Mouse (Mus musculus) ovary, postnatal 36 days (tissue): ENCODE data around the gene 1700025G04Rik.

Source experiments
- DNase-seq: peaks from one replicate; pipeline ENCODE4 v3.0.0; 2022; ENCODE audit warnings: low spot score, mixed read lengths

1700025G04Rik gene

DNA sequence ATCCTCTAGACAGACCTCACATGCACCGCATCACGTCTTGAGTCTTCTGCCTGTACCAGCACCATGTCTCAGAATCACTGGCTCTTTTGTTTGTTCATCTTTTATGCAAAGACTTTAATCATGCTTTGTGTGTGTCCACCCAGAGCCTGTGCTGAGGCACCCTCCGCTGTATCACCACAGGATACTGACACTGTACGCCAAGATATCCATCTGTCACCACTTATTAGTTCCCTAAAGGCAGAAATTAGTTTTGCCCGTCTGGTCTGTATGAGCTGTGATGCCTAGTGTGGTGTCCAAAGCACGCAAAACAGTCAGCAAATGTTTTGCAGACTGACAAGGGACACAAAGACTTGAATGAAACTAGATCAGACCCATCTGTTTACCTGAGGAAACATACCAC is 95.7 kb downstream of the 1700025G04Rik start:
- no peak for DNase-seq

DNA sequence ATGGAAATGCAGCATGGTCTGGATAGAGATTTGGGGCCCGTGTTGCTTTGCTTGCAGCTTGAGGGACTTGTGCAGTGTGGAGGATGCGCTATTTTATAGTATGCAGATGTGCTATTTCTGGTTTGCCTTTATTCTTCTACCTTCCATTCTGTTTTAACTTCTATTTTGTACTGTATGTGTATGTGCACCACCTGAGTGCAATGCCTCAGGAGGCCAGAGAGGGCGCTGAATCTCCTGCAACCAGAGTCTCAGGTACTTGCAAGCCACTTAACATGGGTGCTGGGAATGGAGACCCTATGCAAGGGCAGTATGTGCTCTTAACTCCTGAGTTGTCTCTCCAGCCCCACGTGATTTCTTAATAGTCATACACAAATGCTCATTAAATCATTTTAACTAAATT is 98.4 kb downstream of the 1700025G04Rik start:
- no peak for DNase-seq

DNA sequence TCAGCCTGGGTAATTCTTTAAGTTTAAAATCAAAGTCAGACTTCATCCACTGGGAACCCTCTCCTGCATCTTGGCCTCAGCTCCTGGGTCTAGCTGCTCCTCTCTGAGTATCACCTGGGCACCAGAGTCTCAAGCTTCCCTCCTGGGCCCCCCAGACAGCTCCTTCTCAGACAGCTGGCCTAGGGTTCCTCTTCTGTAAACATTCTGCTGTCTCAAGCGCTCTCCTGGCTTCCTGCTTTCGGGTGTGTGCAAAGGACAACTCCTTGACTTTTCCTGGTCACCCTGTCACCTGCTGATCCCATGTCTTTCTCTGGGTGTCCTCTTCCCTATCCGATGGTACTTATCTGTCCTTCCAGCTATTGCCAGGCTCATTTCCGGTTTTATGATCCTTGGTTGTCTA is 99.3 kb downstream of the 1700025G04Rik start:
- no peak for DNase-seq

DNA sequence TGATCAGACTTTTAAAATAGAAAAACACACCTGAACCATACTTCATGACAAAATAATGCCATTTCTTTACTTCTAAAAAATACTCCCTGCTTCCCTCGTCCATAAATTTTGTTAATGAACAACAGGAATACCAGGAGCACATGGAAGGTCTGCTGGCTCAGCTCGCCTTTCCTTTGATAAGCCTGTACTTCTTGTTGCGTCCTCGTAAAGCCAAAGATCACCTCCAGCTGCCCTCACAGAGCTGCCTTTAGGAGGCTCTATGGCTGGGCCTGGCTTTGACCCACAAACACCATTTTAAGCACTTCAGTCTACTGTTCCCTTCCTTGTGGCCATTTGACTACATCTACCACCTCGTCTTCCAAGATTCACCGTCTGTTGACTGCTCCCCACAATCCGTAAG is 101.2 kb downstream of the 1700025G04Rik start:
- no peak for DNase-seq

DNA sequence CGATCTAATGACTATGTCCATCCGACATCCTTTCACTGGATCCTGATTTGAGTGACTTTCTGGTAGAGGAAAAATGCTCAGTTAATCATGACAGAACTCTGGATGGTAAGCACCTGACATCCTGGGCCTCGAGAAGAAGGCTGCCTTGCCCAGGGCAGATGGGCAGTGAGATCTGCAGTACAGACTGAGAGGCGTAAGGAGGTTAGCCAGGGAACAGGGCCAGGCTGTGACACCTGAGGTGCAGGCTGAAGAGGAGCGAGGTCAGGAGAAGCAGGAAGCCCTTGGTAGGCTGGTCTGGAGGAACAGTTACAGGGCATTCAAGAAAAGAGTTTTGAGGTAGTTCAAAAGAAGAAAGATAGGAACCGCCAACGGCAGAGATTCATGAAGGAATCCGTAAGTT is 101.9 kb downstream of the 1700025G04Rik start:
- no peak for DNase-seq

DNA sequence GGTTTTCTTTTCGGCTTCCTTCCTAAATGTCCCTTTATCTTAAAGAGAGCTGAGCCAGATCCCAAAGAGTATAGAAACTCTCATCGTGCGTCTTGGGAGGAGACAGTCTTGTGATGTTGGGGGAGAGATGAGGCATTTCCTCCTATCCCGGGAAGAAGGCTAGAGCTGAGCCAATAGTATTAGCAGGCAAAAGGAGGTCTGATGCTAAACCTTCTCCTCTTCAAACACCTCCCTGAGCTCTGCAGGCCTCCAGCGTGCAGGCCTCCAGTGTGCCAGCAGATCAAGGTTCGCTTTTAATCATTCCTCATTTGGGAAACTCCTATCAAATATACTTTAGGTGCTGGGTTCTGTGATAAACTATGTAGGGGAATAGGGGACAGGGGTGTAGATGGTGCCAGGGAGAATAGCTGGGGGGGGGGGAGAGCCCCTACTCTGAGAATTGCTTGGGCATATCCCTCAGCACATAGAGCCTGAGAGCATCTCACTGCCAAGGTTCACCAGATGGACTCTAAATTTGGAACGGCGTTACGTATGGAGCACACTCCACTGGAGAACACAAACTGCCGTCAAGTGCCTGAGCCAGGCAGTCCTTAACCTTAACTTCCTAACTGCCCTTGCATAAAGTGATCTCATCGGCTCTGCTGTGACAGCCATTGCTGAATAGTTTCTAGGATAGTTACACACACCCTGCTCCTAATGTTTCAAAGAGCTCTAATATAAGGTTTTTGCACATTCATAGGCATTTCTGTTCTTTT is 103.7 kb downstream of the 1700025G04Rik start:
- no peak for DNase-seq

DNA sequence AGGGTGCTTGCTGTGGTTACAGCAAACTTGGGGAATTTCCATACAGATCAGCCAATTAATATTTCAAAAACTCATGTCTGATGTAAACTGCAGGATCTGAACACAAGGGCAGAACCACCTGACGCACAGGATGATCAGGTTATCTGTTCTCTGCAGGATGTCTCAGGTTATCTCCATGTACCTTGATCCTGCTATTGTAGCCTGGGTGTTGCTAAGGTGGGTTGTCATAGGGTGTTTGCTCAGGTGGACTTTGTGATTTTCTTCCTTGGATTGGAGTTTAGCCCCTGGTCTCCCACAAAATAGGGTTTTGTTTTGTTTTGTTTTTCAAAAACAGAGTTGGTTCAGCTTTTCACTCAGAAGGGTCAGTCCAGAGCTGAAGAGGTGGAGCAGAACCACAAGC is 104.9 kb downstream of the 1700025G04Rik start:
- DNase-seq, result no peak

DNA sequence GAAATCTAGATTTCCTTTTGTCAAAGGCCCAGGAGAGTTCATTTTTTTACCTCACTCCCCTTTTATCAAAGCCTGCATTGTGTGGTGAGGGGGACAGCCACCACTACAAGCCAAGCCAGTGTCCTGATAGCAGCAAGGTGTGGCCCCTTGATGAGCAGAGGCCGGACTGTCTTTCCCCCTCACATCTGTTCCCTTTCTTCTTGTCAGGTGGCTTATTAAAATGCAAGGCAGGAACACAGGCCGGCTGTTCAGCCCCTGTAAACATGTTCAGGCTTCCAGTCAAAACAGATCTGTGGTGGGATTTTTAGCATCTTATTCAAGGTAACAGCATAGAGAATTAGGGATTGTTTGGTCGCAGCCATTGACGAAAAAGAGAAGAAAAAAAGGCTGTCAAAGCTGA is 105.9 kb downstream of the 1700025G04Rik start:
- DNase-seq, result no peak

DNA sequence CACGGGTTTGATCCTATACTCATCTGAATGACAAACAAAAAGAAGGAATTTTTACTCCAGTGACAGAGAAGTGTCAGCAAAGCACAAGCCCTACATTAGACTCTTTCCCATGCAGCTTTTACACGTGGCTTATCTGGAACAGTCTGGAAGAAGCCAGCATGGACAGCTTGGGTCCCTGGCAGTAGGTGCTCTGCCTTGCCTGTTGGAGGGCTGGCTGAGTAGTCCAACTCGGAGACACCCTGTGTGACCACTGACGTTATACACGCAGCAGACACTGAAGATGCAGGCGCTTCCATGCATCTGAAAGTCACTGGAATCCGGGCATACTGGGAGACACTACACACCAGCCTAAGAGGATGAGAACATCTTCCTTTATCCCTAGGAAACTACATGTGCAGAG is 109.4 kb downstream of the 1700025G04Rik start:
- no peak for DNase-seq

DNA sequence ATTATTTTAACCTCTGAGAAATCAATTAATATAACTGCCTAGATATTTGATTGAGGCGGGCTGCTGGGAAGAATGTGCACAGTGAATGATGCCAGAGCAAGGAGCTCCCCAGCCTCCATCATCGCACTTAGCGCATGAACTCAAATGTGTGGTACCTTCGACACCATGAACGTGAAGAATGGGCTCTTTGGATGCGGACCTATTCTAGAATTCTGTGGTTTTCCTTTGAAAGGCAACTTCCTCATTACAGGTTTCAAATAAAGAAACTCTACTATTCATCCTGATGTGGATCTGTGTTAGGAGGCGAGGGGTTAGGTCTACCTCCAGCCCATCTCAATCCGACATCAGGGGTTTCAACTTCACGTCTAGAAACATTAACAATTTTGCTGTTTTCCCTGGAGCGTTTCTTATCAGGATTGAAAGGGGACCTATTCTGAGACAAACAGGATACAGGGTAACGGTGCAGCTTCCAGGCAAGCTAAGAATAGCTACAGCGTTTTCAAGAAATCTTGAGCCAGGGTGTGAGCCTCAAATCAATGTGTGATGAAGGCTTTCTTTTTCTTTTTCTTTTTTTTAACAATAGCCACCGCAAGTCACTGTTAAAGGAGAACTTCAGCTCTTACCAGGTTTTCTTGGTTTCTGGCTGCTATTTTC is 110.0 kb downstream of the 1700025G04Rik start:
- DNase-seq, result no peak

DNA sequence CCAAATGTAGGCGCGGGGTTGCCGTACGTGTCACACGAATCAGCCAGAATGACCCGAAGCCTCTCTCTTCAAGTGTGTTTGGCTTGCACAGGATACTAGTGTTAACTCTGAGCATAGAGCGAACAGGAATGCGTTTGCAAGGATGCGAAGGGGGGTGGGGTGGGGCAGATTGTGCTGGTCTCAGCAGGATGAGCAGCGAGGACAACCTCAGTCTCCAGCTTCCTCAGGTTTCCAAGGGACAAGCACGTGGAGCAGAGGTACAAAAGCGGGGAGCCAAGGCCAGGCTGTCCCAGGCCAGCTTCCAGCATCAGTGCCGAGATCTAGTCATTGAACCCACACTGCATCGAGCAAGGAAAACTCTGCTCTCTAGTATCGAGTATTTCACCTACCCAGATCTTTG is 111.2 kb downstream of the 1700025G04Rik start:
- no peak for DNase-seq

DNA sequence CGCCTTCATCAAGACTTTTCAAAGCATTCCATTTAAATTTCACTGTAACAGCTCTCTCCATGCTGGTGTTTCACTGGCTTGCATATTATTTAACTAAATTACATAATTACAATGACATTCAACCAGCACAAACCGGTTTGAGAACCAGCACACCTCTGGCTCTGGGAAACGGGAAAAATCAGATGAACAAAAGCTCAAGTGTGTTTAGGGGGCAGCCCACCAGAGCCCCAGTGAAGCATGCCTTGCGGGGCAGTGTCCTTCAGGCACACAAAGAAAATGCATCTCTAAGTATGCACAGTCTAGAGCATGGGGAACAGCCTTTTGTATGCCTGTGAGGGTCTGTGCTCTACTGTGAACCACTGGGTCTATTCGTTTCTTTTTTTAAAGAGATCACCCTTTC is 112.3 kb downstream of the 1700025G04Rik start:
- DNase-seq, result no peak

DNA sequence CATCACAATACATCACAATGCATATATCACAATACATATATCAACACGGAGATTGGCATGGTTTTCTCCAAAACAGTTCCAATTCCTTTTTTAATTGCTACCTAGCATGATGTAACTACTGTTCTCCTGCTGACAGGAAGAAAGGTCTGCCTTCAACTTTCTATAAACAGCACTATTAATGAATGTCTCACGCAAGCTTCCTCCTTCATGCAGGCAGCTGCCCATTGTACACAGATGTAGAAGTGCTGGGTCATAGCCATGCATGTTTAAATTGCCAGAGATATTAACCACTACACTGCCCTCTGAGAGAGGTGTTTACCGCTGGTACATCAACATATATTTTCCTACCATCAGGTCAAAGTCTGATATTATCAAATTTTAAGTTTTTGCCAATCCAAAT is 113.1 kb downstream of the 1700025G04Rik start:
- DNase-seq, result no peak

DNA sequence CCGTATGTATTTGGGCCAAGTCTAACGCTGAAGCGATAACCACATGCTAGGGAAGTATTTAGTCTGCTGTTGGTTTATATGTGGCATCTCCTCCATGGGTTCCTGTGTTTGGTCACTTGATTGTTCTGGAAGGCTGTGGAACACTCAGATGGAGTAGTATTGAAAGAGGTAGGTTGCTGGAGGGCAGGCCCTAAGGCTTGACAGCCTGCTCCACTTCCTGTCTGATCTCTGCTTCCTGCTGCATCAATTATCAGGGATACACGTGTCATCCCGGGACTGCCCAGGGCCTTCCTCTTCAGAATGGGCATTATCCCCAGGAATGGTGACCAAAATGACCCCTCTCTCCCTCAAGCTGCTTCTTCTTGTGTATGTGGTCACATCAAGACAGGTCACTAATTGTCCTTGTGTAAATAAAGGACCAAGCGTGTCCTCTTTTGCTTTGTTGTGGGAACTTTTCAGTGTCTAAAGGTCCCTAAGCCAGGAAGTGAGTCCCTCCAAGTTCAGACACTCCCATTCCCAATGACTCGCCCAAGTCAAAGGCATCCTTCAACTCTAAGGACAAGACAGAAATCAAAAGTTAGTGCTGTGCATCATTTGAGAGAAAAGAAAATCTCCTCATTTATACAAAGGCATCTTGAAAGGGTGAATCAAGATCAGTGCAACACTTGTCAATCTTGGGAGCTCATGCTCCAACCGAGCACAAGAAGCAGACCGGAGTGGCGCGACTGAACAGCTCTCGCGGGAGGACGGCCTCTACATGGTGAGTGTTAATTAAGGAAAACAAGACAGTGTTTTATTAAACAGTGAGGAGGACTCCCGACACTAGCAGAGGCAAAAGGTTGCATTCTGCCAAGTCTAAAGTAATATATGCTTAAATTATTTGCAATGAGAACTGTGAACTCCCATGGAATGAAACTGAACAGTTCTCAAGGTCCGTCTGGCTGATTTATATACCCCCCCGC is 114.2 kb downstream of the 1700025G04Rik start:
- DNase-seq, result no peak

DNA sequence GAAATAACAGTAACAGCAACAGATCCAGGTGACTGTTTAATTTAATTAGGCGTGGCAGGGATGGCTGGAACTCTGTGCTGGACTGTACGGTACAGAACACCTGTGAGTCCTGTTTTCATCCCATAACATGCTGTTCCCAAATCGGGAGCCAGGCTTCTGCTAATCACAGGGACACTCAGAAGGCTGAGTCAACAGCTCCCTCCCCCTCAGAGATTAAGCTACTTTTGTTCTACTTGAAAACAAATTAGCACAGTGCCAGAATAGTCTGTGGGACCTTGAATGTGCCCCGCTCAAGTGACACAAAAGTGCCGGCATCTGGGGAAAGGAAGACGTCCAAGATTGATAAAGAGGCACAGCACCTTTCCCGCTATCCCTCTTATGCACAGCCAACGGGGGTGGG is 115.0 kb downstream of the 1700025G04Rik start:
- peak; percentile 34 for DNase-seq

DNA sequence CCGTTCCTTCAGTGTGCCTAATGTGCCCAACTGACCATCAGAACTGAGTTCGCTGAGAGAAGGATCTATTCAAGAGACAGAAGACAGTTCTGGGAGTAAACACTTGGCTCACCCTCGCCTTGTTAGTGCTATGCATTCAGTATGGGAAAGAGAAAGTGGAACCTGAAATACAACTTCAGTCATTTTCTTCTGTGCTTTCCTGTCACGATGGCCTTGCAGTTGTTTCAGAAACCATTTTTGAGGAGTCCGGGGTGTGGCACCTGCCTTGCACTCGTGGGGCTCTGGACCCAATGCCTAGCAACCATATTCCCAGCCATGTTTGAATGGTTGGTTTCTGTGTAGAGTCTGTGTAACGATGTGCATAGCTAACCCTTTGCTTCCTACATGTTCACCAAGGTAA is 115.5 kb downstream of the 1700025G04Rik start:
- DNase-seq, result no peak

DNA sequence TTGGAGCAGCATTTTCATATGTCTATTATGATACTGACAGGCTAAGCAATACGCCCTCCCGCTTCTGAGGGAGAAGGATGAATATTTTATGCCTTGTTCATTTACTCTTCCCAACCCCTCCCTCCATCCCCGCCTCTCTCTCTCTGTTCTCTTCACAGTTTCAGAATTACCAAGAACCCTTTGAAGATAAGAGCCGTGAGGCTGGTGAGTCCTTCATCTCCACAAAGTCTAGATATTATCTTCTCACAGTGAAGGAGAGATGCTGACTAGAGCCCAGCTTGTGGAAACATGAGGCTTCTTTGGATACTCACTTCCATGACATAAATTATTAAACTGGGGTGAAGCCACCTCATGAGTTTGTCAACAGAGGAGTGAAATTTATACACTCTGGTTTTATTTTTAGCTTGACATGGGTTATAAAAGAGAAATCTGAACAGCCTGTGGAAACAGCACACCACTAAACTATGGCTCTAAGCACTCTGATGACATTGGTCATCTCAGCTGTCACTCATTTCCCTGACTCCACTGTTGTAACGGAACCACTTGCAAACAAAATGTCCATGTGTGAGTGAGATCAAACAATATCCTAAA is 116.7 kb downstream of the 1700025G04Rik start:
- DNase-seq, result no peak

DNA sequence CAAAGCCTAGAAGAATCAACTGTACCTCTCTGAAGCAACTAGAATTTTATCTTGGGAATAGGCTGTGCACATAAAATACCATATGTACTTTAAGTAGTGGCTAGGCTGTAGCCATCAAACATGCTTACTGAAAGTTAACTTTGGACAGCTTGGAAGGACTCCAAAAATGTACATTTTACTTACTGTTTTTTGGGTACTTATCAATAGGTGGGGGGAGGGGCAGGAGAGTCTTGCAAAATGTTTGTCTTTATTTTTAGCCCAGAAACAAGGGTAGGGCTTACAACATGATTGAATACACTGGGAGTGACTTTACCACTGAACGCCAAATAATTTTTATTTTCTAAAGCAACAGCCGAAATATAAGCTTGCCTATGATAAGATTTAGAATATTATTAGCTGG is 118.3 kb downstream of the 1700025G04Rik start:
- no peak for DNase-seq

DNA sequence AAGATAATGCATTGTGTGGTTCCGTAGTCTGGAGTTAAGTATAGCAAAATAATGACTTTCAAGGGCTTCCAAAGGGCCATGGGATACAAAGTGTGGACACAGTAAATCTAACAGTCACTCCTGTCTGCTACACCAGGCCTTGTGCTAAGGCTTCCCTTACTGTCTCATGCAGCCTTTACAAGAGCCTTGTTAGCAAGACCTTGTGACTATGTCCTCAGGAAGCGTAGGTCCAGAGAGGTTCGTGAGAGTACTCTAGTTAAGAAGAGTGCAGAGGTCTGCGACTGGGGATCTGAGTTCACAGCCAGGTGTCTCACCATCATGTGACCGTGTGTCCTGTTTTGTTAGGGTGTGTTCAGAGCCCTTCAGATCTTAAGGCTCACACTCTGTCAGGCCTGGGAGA is 121.8 kb downstream of the 1700025G04Rik start:
- DNase-seq, result no peak

DNA sequence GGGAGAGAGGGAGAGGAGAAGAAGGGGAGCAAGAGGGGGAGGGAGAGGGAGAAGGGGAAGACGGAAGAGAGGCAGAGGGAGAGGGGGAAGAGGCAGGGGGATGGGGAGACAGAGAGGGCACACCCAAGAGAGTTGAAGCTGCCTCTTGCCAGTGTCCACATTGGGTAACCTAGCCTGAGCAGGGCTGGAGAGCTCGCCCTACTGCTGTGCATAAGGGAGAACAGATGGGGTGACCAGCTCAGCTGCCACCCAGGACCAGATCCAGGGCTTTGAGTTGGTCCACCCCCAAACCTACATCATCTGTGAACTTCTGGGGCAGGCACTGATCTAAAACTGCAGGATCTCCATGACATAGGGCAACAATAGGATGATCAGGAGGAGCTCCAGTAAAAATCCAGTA is 125.1 kb downstream of the 1700025G04Rik start:
- no peak for DNase-seq

DNA sequence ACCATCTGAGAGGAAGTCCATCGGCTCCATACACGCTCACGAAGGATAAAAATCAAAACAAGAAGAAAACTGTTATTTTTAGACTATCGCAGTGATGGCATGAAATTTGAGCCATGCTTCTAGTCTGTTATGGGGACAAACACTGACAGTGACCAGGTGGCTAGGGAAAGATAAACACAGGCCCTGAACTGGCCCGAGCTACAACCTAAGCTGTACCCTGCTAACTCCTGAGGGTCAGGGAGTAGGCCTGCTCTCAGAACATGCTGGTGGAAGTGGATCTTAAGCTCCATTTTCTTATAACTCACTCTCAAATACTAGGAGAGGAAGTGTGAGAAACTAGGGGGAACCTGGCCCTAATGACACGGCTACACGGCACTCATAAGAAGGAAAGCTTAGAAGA is 126.7 kb downstream of the 1700025G04Rik start:
- DNase-seq, result no peak

DNA sequence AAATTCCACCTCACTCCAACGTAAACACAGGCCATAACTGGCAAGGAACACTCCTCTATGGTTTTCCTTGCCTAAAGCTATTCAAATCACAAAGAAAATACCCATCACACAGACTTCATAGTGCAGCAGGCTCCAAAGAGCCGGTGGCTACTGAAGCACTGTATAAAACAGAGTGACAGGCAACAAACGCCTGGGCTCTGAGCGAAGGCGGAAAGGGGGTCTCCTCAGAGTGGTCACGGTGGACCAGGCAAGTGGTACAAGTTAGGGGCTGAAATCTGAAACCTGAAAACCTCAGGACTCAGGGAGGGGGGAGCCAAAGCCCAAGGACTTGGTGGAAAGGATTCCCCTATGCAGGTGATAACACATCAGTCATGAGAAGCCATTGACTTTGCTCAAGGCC is 127.8 kb downstream of the 1700025G04Rik start:
- no peak for DNase-seq
